Mouse (Mus musculus) lung, adult 2 months (tissue): ENCODE results near the gene Ipp. TPM values are rescaled to one million over a fixed set of nuclear protein-coding genes. Genes with fewer than 3 reads are reported as not detected.

Experiments
- DNase-seq: peaks from one replicate; pipeline ENCODE4 v3.0.0; 2022
- H3K4me1 ChIP-seq: fragments of 200-500 bp; 2 replicates; pipeline ENCODE4 v1.6.1; 2011; ENCODE audit warnings: low read length; ENCODE audit not compliant: control insufficient read depth, insufficient read depth
- H3K4me3 ChIP-seq: fragments of 200-500 bp; replicated peaks from 2 replicates; pipeline ENCODE3; 2011; ENCODE audit warnings: low read depth, mild to moderate bottlenecking, control low read depth, low read length; ENCODE audit errors: extremely low read depth
- CTCF ChIP-seq: fragments of 200-500 bp; IDR thresholded peaks from 2 replicates; pipeline ENCODE4 v1.5.1; 2011; ENCODE audit warnings: mild to moderate bottlenecking, low read length, control low read depth; ENCODE audit not compliant: insufficient read depth
- POLR2A ChIP-seq: fragments of 200-500 bp; IDR thresholded peaks from 2 replicates; pipeline ENCODE4 v1.6.1; 2011; ENCODE audit warnings: low read depth, mild to moderate bottlenecking, control low read depth, low read length, borderline replicate concordance; ENCODE audit errors: extremely low read depth
- WGBS: fragments of 180-500 bp; shearing (Covaris S2); methylation state at CpG from one replicate; pipeline ENCODE4 v1.1.7; 2018; 5-methylcytosine and 5-hydroxymethylcytosine counted together
- polyA plus RNA-seq: library from polyadenylated mRNA; depleted of rRNA; stranded (reverse); fragments of >200 nt; gene quantifications from 2 replicates; pipeline ENCODE4 v1.2.3, GENCODE M21; 2012; rRNA removed

Ipp gene
- polyA plus RNA-seq, 1 experiment: 2.5 TPM

DNA sequence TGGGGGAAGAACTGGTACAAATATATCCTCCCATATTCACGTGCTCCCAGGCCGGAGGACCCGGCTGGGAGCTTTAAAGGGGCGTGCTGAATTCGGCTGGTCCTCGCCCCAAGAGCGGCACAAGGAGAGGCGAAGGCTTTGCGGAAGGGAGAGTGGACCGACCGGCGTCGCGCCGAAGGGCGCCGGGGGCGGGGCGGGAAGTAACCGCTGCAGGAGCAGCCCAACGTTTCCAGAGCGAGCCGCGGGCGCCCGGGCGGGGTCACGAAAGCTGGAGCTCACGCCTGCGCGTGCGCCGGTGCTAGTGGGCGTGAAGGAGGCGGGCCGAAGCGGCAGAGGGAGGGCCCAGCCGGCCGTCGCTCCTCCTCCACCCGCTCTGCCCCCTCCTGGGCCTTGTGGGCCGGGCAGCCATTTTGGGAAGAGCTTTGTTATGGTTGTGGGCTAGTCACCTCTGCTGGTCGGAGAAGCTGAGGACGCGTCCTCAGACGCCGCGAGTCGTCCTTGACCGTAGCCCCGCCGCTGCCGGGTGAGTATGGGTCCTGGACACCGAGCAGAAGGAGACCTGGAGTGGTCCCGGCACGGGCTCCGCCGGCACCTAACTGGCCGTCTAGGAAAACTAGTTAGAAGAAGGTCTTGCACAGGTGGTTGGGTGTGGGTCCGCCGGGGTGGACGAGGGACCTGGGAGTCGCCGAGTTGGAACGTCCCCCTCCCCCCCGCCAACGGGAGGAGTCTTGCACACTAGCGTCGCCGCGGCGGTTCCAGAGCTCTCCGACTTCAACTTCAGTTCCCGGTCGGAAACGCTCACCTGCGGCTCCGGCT, 50.2 kb downstream of the Ipp start, which contains the start of gene Gpbp1l1:
Gene Gpbp1l1 (plus strand): TSS at position 353 of the 816 bp plus-strand sequence.
- TF ChIP-seq CTCF: no peak
- TF ChIP-seq POLR2A: peak; percentile 77; the same call in 1 of the 2 replicates
- Histone ChIP-seq H3K4me1 (peaks cover 5% of the 10 kb centered on the region), H3K4me3 (peak within 1 kb of the TSS; percentile 91)
- peak; percentile 98 for DNase-seq
- WGBS: under 1% methylated on average over 76 of the region's 78 CpGs

DNA sequence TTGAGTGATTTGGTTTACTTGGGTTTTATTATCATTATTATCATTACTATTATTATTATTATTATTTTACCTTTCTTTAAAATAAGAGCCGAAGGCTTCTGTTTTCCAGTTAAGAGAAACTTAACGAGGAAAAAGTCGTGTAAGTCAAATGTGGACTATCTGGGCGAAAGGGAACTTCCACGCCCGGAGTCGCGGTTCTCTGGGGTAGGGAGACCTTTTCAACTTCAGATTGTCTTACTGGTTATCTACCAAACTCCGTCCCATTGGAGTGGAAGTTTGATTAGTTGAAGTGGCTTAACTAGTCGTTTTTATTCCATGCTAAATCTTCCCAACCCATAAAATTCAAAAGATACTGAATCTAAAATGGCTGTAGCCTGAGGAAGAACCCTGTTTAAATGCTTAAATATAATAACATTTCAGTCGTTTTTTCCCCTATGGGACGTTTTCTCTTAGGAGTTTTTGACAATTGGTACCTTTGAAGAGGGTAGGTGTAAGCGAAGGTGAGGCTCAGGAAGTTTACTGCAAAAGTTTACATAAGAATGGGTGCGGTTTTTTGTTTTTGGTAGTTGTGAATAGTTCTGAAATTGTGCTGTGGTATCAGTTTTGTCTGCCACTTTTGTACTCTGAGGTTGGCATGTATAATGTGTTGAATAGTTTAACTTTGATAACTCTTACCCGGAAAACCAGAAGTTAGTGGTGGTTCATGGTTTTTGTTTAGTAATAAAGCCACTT, 51.0 kb downstream of the Ipp start:
- peak overlapping the region; percentile 91 for H3K4me3 ChIP-seq
- no peak for DNase-seq
- TF ChIP-seq CTCF (no peak), POLR2A (no peak)
- peaks cover 5% of the 10 kb centered on the region for H3K4me1 ChIP-seq
- WGBS: 2% methylated on average over 15 of the region's 15 CpGs

Other genes starting within 250 kb of the Ipp start
- gene Mast2, start 43.4 kb upstream of the Ipp start, polyA plus RNA-seq: 58.5 and 63.0 TPM in 2 replicates
- 2.3 and 3.9 TPM in 2 replicates for gene Tmem69, start 48.4 kb downstream of the Ipp start, polyA plus RNA-seq
- gene Gpbp1l1, start 50.1 kb downstream of the Ipp start, polyA plus RNA-seq: 27.1 and 32.6 TPM in 2 replicates
- gene Ccdc17, start 89.1 kb downstream of the Ipp start, polyA plus RNA-seq: 52.9 and 55.0 TPM in 2 replicates
- 1.3 and 2.4 TPM in 2 replicates for gene Nasp, start 120.4 kb downstream of the Ipp start, polyA plus RNA-seq
- gene Akr1a1, start 144.1 kb downstream of the Ipp start, polyA plus RNA-seq: 536 and 669 TPM in 2 replicates
- 58.4 and 179 TPM in 2 replicates for gene Prdx1, start 178.0 kb downstream of the Ipp start, polyA plus RNA-seq
- 6.6 and 8.0 TPM in 2 replicates for gene Mmachc, start 200.9 kb downstream of the Ipp start, polyA plus RNA-seq
- gene Ccdc163, start 201.0 kb downstream of the Ipp start, polyA plus RNA-seq: 23.9 and 27.4 TPM in 2 replicates
- 2.0 and 2.3 TPM in 2 replicates for gene Tesk2, start 213.4 kb downstream of the Ipp start, polyA plus RNA-seq